Mouse (Mus musculus) olfactory bulb, adult 2 months (tissue): ENCODE measurements around the gene Kazn.

Experiments
- CTCF ChIP-seq: fragments of 200-500 bp; IDR thresholded peaks from 2 replicates; pipeline ENCODE4 v1.5.1; 2012; ENCODE audit warnings: low read depth, mild to moderate bottlenecking, low read length, moderate library complexity; ENCODE audit not compliant: insufficient read depth
- POLR2A ChIP-seq: fragments of 200-500 bp; IDR thresholded peaks from 2 replicates; pipeline ENCODE4 v1.6.1; 2012; ENCODE audit warnings: mild to moderate bottlenecking, low read depth, low read length, moderate library complexity; ENCODE audit not compliant: insufficient read depth

DNA sequence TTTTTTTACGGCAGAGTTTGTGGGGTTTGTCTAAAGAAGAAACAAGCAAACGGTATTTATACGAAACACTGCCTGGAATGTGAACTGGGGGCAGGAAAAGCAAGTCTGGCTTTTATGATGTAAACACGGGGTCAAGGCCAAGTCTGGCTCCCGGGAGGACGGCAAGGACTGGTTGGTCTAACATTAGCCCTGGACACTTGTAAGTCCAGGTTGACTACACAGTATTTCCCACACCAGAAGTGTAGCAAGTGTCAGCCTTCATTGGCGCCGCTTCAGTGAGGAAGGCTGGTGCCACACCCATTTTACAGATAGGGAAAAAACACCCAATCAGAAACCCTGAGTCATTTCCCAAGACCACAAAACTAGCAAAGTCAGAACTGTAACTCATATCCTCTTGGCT, 173.9 kb downstream of the Kazn start:
- TF ChIP-seq POLR2A (no peak), CTCF (no peak)
